Mouse (Mus musculus): ENCODE data around the gene Gm20517.

GRCm38 (mm10) chr17:47568389-47568788, 43.0 kb upstream of the Gm20517 start:
- TF ChIP-seq CTCF (IDR thresholded peaks at IDR 0.05; ENCODE audit: extremely low read depth, insufficient read length, insufficient replicate concordance, low read depth, low read length) (no peak), POLR2A (IDR thresholded peaks at IDR 0.05; ENCODE audit: low read depth, low read length) (no peak)
